Mouse (Mus musculus) cortical plate, adult 2 months (tissue): ENCODE results near the gene Chd2.

Experiments
- CTCF ChIP-seq: fragments of 200-500 bp; IDR thresholded peaks from 2 replicates; pipeline ENCODE4 v1.5.1; 2011; ENCODE audit warnings: mild to moderate bottlenecking, control low read depth, low read length; ENCODE audit not compliant: insufficient read depth; ENCODE audit errors: extremely low read depth
- POLR2A ChIP-seq: fragments of 200-500 bp; IDR thresholded peaks from 2 replicates; pipeline ENCODE4 v1.6.1; 2011; ENCODE audit warnings: mild to moderate bottlenecking, low read length, control low read depth; ENCODE audit not compliant: insufficient read depth; ENCODE audit errors: extremely low read depth

DNA sequence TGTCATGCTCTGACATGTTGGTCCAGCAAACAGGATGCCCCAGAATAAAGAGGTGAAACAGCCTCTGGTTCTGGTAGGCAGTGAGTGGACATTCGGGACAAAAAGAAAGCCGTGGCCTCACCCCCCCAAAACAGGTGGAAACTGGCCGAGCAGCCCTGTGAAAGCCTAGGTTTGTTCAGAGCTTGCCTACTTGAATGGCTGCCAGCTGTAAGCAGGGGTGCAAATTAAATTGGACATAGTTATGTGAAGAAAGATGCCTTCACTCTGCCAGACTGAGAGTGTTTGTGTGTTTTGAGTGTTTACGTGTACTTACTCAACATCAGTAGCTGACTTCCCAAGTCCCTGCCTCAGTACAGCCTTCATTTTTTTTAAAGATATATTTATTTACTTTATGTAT, 147.6 kb downstream of the Chd2 start:
- no peak for TF ChIP-seq CTCF
- TF ChIP-seq POLR2A, result no peak
